Mouse (Mus musculus) MEL (cell line): ENCODE results near the gene Ankrd44.

ENCODE experiments used
- CHD1 ChIP-seq: IDR thresholded peaks from 2 replicates; pipeline ENCODE4 v1.6.1; 2012; ENCODE audit warnings: low read depth, mild to moderate bottlenecking, inconsistent platforms, low read length, improper control_type of control experiment
- CTCF ChIP-seq, 3 experiments: IDR thresholded peaks in 2 of 3; conservative IDR thresholded peaks in 1 of 3; 2 replicates each; pipeline ENCODE4 v1.5.1; 2011 to 2012; ENCODE audit warnings: low read length in 3 of 3, low read depth in 2 of 3, mild to moderate bottlenecking in 2 of 3, improper control_type of control experiment in 1 of 3, inconsistent platforms in 1 of 3, mixed read lengths in 1 of 3, moderate library complexity in 1 of 3; ENCODE audit not compliant: control insufficient read depth in 1 of 3, insufficient read depth in 1 of 3, poor library complexity in 1 of 3, severe bottlenecking in 1 of 3
- POLR2A ChIP-seq, 2 experiments: IDR thresholded peaks; 2 replicates each; pipeline ENCODE4 v1.6.1; 2011 to 2012; ENCODE audit warnings: low read length in 2 of 2, mild to moderate bottlenecking in 2 of 2, control low read depth in 1 of 2, improper control_type of control experiment in 1 of 2, low read depth in 1 of 2, moderate library complexity in 1 of 2; ENCODE audit not compliant: control insufficient read depth in 1 of 2, insufficient read depth in 1 of 2, poor library complexity in 1 of 2
- TAL1 ChIP-seq: IDR thresholded peaks from 2 replicates; pipeline ENCODE4 v1.6.1; 2012; ENCODE audit warnings: mild to moderate bottlenecking, inconsistent platforms, low read length, moderate library complexity, mixed read lengths
- USF1 ChIP-seq: IDR thresholded peaks from 2 replicates; pipeline ENCODE4 v1.6.1; 2014; ENCODE audit warnings: low read depth, mild to moderate bottlenecking, inconsistent platforms, low read length, improper control_type of control experiment, moderate library complexity

DNA sequence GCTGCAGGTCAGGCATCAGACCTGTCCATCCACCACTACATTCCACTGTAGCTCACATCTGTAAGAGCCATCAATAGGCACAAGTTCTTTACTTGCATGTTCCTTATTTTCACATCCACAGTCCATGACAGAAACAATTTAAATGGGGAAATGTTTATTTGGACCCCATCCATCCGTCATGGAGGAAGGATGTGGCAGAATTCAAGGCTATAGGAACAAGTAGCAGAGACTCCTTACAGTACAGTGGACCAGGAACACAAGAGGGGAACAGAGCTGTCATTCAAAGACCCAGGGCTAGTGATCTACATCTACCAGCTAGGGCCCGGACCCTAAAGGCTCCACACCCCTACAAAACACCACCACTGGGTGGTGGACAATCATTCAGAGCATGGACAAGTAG lies 55.6 kb downstream of the Ankrd44 start:
- TF ChIP-seq CHD1 (no peak), CTCF (IDR thresholded peaks at IDR 0.05 in 2 of 3, conservative IDR thresholded peaks at IDR 0.05 in 1 of 3; ENCODE audit: control insufficient read depth in 1 of 3, insufficient read depth in 1 of 3, low read depth in 2 of 3, low read length in 3 of 3, poor library complexity in 1 of 3, severe bottlenecking in 1 of 3) (no peak), USF1 (no peak), TAL1 (no peak), POLR2A (IDR thresholded peaks at IDR 0.05; ENCODE audit: control insufficient read depth in 1 of 2, insufficient read depth in 1 of 2, low read depth in 1 of 2, low read length in 2 of 2, poor library complexity in 1 of 2) (no peak)
